Mouse (Mus musculus) E14TG2a.4 (cell line): ENCODE measurements around the gene Nus1.

ENCODE experiments used
- CTCF ChIP-seq: conservative IDR thresholded peaks from 2 replicates; pipeline ENCODE4 v1.5.1; 2014; ENCODE audit warnings: low read length
- POU5F1 ChIP-seq: IDR thresholded peaks from 2 replicates; pipeline ENCODE4 v1.6.1; 2014; ENCODE audit warnings: low read length, borderline replicate concordance

DNA sequence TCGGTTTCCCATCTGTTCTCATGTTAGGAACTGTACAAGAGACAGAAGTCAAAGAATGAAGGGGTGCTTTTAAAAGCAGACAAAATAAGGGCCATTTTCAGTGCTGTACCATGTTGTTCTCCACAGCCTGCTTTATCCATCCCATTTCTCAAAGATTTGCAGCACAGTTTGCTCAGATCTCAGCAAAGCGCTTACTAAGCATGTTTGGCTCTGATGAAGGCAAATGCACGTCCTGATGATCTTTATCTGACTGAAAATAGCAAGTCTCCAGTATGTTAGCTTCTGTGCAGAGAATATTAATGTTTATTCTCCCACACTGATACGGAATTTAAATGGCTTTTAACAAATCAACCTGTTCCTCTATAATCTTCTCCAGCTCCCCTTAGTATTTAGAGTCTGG is 54.2 kb downstream of the Nus1 start:
- TF ChIP-seq CTCF (no peak), POU5F1 (no peak)
